Mouse (Mus musculus): Measurements from ENCODE around the gene Gpbp1l1. TPM values are rescaled to one million over a fixed set of nuclear protein-coding genes. Genes with fewer than 3 reads are reported as not detected.

The Gpbp1l1 gene
- 37.1 and 38.9 TPM in 2 replicates for polyA plus RNA-seq (2012; rRNA removed)

DNA sequence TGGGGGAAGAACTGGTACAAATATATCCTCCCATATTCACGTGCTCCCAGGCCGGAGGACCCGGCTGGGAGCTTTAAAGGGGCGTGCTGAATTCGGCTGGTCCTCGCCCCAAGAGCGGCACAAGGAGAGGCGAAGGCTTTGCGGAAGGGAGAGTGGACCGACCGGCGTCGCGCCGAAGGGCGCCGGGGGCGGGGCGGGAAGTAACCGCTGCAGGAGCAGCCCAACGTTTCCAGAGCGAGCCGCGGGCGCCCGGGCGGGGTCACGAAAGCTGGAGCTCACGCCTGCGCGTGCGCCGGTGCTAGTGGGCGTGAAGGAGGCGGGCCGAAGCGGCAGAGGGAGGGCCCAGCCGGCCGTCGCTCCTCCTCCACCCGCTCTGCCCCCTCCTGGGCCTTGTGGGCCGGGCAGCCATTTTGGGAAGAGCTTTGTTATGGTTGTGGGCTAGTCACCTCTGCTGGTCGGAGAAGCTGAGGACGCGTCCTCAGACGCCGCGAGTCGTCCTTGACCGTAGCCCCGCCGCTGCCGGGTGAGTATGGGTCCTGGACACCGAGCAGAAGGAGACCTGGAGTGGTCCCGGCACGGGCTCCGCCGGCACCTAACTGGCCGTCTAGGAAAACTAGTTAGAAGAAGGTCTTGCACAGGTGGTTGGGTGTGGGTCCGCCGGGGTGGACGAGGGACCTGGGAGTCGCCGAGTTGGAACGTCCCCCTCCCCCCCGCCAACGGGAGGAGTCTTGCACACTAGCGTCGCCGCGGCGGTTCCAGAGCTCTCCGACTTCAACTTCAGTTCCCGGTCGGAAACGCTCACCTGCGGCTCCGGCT, at the start of gene Gpbp1l1:
Gene Gpbp1l1, plus strand, starts transcription at position 353 of the 816 bp plus-strand sequence.

DNA sequence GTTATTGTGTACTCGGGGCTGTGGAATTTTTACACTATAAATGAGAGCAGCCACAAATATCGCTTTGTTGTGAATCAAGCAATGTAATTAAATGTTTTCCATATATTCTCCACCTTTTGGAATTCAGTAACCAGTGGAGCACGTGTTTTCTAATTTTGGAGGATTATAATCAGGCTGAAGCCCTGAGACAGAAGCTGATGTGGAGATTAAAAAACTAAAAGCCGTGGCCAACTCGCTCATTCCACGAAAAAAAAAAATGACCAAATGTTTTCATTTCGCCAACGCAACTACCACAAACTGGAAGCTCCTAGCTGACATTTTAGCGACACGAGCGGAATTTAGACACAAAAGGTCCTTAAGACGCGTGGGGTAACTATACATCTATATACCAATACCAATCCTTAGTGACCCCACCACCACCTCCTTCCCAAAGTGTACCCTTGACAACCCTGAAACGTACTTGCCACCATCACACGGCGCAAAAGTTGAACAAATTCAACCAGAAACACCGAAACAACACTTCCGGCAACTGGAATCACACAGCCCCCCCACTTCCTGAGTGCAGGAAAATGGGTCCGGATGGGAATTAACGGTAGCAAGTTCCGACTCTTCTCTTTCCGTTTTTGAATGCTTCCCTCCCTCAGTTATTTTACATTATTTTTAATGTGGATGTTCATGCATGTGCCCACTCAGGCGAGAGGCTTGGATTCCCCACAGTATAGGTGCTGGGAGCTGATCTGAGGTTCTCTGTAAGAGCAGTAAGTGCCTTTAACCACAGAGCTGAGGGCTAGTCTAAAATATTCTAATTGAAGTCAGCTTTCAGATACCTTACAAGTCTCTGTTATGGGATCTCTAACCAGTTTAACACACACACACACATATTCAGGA, 1.8 kb upstream of the Gpbp1l1 start, which contains the start of gene Tmem69:
Gene Tmem69, minus strand, starts transcription at position 524 of the 888 bp plus-strand sequence.

DNA sequence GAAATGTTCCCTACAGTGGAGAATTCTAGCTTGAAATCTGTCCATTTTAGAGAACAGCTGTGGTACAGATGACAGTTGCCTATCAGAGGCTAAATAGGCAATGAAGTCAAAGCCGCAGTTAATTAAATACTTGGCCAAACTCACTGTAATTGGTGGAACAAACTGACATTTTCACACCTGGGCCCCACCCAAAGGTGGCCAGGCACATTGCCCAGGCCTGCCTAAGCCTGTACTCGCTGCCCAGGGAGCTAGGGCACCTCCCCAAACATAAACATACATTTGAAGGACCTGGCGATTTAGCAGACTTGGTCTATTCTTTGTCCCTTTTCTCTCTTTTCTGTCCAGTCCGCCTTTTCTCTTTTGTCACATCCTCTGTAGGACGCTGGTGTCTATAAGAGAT, 38.9 kb downstream of the Gpbp1l1 start, which contains the start of gene Ccdc17:
Gene Ccdc17, plus strand, starts transcription at position 276 of the 400 bp plus-strand sequence.

DNA sequence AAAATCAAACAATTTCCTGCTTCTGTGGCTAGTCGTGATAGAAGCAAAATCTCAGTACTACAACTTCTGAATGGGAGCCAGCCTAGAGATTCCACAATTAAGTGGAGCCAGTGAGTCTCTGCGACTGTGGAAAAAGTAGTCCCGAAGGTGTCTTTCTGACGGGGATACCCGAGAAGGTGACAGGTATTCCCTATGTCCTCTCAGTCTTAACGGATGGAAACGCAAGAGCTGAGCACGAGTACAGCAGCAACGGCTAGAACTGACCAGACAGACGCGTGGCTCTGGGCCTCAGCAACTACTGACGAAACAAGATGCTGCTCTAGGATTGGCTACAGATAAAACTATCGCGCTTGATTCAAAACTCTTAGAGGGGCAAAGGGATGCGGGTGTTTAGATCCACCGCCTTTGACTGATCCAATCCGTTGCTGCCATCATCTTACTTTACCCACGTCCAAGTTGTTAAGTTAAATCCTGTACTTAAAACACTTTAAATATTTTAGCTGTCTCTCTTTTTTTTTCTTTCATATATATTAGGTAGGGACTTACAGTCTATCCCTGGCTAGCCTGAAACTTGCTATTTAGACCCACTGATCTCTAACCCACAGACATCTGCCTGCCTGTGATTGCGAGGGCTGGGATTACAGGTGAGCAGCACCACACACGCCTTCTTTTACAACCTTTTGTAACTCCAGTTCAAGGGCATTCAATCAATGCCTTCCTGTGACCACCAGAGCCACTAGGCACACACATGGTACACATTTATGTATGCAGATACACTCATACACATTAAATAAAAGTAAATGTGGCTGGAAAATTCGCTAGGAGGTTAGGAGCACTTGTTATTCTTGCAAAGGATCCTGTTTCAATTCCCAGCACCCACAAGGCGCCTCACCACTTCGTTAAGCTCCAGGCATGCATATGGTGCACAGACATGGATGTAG, 70.5 kb downstream of the Gpbp1l1 start, which contains the start of gene Nasp:
Gene Nasp, minus strand, starts transcription at position 220 of the 941 bp plus-strand sequence.

Other genes with a start within 250 kb of the Gpbp1l1 start
- gene Mast2, start 93.5 kb upstream of the Gpbp1l1 start, polyA plus RNA-seq (2012; rRNA removed): 112 and 116 TPM in 2 replicates
- 6.9 and 7.8 TPM in 2 replicates for gene Ipp, start 50.1 kb upstream of the Gpbp1l1 start, polyA plus RNA-seq (2012; rRNA removed)
- 13.7 and 14.0 TPM in 2 replicates for gene Tmem69, start 1.7 kb upstream of the Gpbp1l1 start, polyA plus RNA-seq (2012; rRNA removed)
- 4.4 and 5.0 TPM in 2 replicates for gene Ccdc17, start 39.0 kb downstream of the Gpbp1l1 start, polyA plus RNA-seq (2012; rRNA removed)
- 159 and 176 TPM in 2 replicates for gene Nasp, start 70.3 kb downstream of the Gpbp1l1 start, polyA plus RNA-seq (2012; rRNA removed)
- gene Akr1a1, start 94.0 kb downstream of the Gpbp1l1 start, polyA plus RNA-seq (2012; rRNA removed): 627 and 659 TPM in 2 replicates
- 249 and 273 TPM in 2 replicates for gene Prdx1, start 127.9 kb downstream of the Gpbp1l1 start, polyA plus RNA-seq (2012; rRNA removed)
- 21.2 and 24.2 TPM in 2 replicates for gene Mmachc, start 150.7 kb downstream of the Gpbp1l1 start, polyA plus RNA-seq (2012; rRNA removed)
- 38.7 and 43.2 TPM in 2 replicates for gene Ccdc163, start 150.9 kb downstream of the Gpbp1l1 start, polyA plus RNA-seq (2012; rRNA removed)
- gene Tesk2, start 163.3 kb downstream of the Gpbp1l1 start, polyA plus RNA-seq (2012; rRNA removed): 4.9 and 5.1 TPM in 2 replicates
- 36.1 and 39.4 TPM in 2 replicates for gene Toe1, start 250.0 kb downstream of the Gpbp1l1 start, polyA plus RNA-seq (2012; rRNA removed)